Mouse (Mus musculus): ENCODE measurements around the gene Cdt1. TPM values are rescaled to one million over a fixed set of nuclear protein-coding genes. Genes with fewer than 3 reads are reported as not detected.

Cdt1 gene
- total and polyA plus RNA-seq, 3 experiments: 2.0 to 3.5 (median 2.7) TPM

DNA sequence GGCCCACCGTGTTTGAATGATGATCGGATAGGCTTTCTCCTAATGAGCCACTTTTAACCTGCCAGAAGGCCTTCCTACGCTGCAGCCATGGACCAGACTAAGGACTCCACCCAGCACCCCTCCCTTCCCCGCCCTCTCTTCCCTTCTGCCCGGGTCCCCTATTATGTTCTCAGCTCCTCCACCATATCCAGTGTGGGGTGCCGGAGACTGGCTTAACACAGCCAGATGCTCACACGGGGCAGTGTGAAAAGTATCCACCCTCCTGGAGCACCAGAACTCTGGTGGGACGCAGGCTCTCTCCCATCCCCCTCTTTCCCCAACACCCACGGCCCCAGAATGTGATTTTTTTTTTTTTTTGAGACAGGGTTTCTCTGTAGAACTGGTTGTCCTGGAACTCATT lies 5.8 kb downstream of the Cdt1 start:
- H3K79me2 ChIP-seq (replicated peaks; ENCODE audit: control insufficient read depth, insufficient read depth, low read length): no peaks in the 10 kb centered on the region
- H3K4me3 ChIP-seq: no peak overlapping the region
- H3K27me3 ChIP-seq (ENCODE audit: control insufficient read depth, insufficient read depth, low read length): no peaks in the 10 kb centered on the region
- H3K27ac ChIP-seq: no peak overlapping the region
- intact Hi-C loops (cut with DNase I): no loop called here
- peaks cover 13% of the 10 kb centered on the region for H3K4me1 ChIP-seq (ENCODE audit: control insufficient read depth, insufficient read depth, low read length)
- H3K36me3 ChIP-seq (ENCODE audit: control insufficient read depth, insufficient read depth, low read length): no peaks in the 10 kb centered on the region
- H3K9ac ChIP-seq (ENCODE audit: low read depth, low read length): no peak overlapping the region
- no peak for TF ChIP-seq CTCF (IDR thresholded peaks at IDR 0.05)
- TF ChIP-seq POLR2A (IDR thresholded peaks at IDR 0.05; ENCODE audit: insufficient read depth, low read depth, low read length): no peak
- no peak for TF ChIP-seq EP300 (IDR thresholded peaks at IDR 0.05; ENCODE audit: insufficient read depth, low read depth, low read length)
- DNase-seq: no peak
- WGBS: 79% methylated on average over 9 of the region's 9 CpGs

DNA sequence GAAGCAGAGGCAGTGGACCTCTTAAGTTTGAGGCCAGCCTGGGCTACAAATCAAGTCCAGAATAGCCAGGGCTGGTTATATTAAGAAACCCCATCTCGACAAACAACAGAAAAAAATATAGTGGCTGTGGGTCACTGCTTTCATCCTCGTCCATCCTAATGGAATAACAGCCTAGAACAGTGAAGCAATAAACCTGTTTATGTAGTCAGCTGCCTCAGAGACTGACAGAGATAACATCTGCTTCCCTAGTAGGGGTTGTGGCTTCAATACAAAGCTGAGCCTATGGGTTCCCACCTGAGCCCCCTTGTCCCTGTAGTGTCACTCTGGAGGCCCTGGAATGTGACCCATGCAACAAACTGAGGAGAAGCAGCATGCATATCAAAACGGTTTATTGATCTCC lies 6.4 kb downstream of the Cdt1 start:
- no peak overlapping the region for H3K4me3 ChIP-seq
- no peak for DNase-seq
- no peaks in the 10 kb centered on the region for H3K36me3 ChIP-seq (ENCODE audit: control insufficient read depth, insufficient read depth, low read length)
- H3K9ac ChIP-seq (ENCODE audit: low read depth, low read length): no peak overlapping the region
- H3K27me3 ChIP-seq (ENCODE audit: control insufficient read depth, insufficient read depth, low read length): no peaks in the 10 kb centered on the region
- intact Hi-C loops (cut with DNase I): no loop called here
- peaks cover 13% of the 10 kb centered on the region for H3K4me1 ChIP-seq (ENCODE audit: control insufficient read depth, insufficient read depth, low read length)
- H3K79me2 ChIP-seq (replicated peaks; ENCODE audit: control insufficient read depth, insufficient read depth, low read length): no peaks in the 10 kb centered on the region
- WGBS: 59% methylated on average over 3 of the region's 3 CpGs
- no peak overlapping the region for H3K27ac ChIP-seq
- no peak for TF ChIP-seq POLR2A (IDR thresholded peaks at IDR 0.05; ENCODE audit: insufficient read depth, low read depth, low read length)

DNA sequence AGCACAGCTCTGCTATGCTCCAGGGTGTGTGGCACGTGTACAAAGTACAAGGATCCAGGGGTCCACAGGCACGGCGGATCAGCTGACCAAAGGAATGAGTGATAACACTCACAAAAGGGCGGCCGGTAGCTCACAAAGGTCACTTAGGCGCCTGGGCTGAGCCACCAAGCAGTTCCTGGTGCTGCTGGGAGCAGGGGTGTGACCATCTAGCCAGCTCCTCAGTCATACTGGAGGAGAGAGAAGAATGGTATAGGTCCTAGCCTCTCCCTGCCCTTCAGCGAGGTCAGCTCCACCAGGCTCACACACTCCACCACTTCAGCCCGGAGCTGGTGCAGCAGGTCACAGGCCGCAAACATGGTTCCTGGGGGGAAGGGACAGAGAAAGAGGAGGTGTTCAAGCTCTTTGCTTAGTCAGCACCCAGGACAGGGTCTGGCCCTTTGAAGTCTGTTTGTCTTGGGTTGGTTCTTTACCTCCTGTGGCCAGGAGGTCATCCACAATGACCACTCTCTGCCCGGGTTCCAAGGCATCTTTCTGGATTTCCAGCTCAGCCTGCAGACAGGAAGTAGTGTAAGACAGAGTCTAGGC lies 6.9 kb downstream of the Cdt1 start:
- intact Hi-C loops (cut with DNase I): no loop called here
- 51% methylated on average over 10 of the region's 10 CpGs for WGBS
- Histone ChIP-seq H3K27ac (no peak overlapping the region), H3K4me1 (ENCODE audit: control insufficient read depth, insufficient read depth, low read length) (peaks cover 13% of the 10 kb centered on the region), H3K4me3 (no peak overlapping the region), H3K36me3 (ENCODE audit: control insufficient read depth, insufficient read depth, low read length) (no peaks in the 10 kb centered on the region), H3K9ac (ENCODE audit: low read depth, low read length) (no peak overlapping the region), H3K27me3 (ENCODE audit: control insufficient read depth, insufficient read depth, low read length) (no peaks in the 10 kb centered on the region), H3K79me2 (replicated peaks; ENCODE audit: control insufficient read depth, insufficient read depth, low read length) (no peaks in the 10 kb centered on the region)
- DNase-seq: no peak
- TF ChIP-seq EP300 (IDR thresholded peaks at IDR 0.05; ENCODE audit: insufficient read depth, low read depth, low read length) (no peak), POLR2A (IDR thresholded peaks at IDR 0.05; ENCODE audit: insufficient read depth, low read depth, low read length) (no peak), CTCF (IDR thresholded peaks at IDR 0.05) (no peak)

DNA sequence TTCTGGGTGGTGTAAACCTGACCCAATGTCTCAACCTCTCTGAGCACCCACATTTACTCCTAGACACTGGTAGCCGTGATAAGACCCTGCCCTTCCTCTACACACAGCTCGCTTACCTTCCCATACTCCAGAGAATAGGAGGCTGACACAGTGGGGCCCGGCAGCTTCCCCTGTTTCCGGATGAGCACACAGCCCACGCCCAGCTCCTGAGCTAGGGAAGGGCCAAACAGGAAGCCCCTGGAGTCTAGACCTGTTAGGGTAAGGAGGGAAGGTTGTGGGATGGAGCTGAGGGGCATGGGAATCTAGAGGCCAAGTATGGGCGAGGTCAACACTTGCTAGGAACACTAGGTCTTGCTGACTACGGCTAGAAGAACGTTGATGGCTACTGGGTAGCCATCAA lies 7.5 kb downstream of the Cdt1 start:
- Histone ChIP-seq H3K9ac (ENCODE audit: low read depth, low read length) (no peak overlapping the region), H3K79me2 (replicated peaks; ENCODE audit: control insufficient read depth, insufficient read depth, low read length) (no peaks in the 10 kb centered on the region), H3K4me3 (no peak overlapping the region; the same call in 1 of the 2 replicates), H3K36me3 (ENCODE audit: control insufficient read depth, insufficient read depth, low read length) (no peaks in the 10 kb centered on the region), H3K27ac (peak overlapping the region; percentile 62; the same call in 1 of the 2 replicates), H3K27me3 (ENCODE audit: control insufficient read depth, insufficient read depth, low read length) (no peaks in the 10 kb centered on the region), H3K4me1 (ENCODE audit: control insufficient read depth, insufficient read depth, low read length) (peaks cover 13% of the 10 kb centered on the region)
- 54% methylated on average over 8 of the region's 8 CpGs for WGBS
- TF ChIP-seq CTCF (IDR thresholded peaks at IDR 0.05): no peak
- TF ChIP-seq POLR2A (IDR thresholded peaks at IDR 0.05; ENCODE audit: insufficient read depth, low read depth, low read length): no peak
- no peak for TF ChIP-seq EP300 (IDR thresholded peaks at IDR 0.05; ENCODE audit: insufficient read depth, low read depth, low read length)
- intact Hi-C loops (cut with DNase I): no loop called here
- DNase-seq: no peak

DNA sequence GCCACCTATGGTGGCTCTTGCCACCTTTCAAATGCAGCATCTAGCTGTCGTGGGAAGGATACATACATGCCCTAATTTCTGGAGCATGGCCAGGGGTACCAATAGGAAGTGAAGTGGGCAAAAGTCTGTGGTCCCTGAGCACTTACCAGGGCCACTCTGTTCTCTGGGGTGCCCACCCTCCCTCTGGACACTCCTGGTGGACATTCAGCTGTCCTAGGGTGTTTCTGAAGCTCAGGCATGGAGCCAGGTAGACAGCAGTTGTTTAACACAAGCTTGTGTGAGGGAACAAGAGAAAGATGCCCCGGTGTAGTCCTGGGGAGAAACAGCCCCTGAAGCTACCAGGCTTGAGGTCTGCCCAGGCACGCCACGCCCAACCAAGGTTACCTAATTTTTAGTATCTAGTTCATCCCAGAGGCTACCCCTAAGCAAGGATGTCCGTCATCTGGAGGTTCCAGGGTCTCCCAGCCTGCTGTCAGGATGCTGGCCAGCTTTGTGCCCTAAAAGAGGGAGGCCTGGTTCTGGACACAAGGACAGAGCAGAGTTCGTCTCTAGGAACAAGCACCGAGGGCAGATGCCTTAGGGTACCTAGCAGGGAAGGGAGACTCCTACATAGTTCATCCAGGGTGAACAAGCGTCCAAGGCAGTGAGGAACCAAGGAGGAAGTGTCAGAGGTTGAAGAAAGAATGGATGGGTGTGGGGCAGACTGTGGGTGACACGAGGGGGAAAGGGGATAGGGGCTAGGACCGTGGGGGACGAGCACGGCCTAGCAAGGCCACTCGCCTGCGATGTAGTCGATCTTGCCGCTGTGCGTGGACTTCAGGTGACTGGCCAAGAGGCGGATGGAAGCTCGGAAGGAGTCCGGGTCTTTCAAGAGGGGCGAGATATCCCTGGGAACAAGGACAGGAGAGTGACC lies 8.2 kb downstream of the Cdt1 start:
- H3K27me3 ChIP-seq (ENCODE audit: control insufficient read depth, insufficient read depth, low read length): no peaks in the 10 kb centered on the region
- H3K4me1 ChIP-seq (ENCODE audit: control insufficient read depth, insufficient read depth, low read length): peaks cover 13% of the 10 kb centered on the region
- WGBS: 19% methylated on average over 21 of the region's 21 CpGs
- H3K36me3 ChIP-seq (ENCODE audit: control insufficient read depth, insufficient read depth, low read length): no peaks in the 10 kb centered on the region
- H3K4me3 ChIP-seq: peak overlapping the region; percentile 64
- no peaks in the 10 kb centered on the region for H3K79me2 ChIP-seq (replicated peaks; ENCODE audit: control insufficient read depth, insufficient read depth, low read length)
- H3K9ac ChIP-seq (ENCODE audit: low read depth, low read length): peak overlapping the region; percentile 74
- TF ChIP-seq POLR2A (IDR thresholded peaks at IDR 0.05; ENCODE audit: insufficient read depth, low read depth, low read length) (no peak), EP300 (IDR thresholded peaks at IDR 0.05; ENCODE audit: insufficient read depth, low read depth, low read length) (no peak), CTCF (IDR thresholded peaks at IDR 0.05) (no peak)
- peak in 1 of 2 experiments; percentile 37 for DNase-seq
- peak overlapping the region; percentile 62 for H3K27ac ChIP-seq
- intact Hi-C loops (cut with DNase I): no loop called here

DNA sequence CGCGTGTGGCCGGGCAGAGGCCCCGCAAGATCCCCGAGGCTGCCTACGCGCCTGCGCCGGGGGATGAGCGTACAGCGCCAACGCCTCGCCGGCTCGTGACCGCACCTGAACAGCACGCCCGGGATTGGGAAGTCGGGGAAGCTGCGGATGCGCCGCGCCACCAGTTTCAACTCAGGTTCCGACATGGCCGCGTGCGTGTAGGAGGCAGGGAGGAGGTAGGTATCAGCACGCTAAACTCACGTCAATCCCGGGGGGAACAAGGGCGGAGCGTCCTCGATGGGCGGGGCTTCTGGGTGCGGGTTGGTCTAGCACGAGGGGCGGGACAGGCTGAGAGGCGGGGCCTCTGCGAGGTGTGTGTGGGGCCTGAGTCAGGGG lies 8.8 kb downstream of the Cdt1 start, which contains the start of gene Aprt:
Aprt (minus strand) TSS at position 262 of the 375 bp plus-strand sequence.
- intact Hi-C loops (cut with DNase I): no loop called here

More for the DNA sequence above, 8.8 kb downstream of the Cdt1 start, which contains the start of gene Aprt:
- TF ChIP-seq CTCF (IDR thresholded peaks at IDR 0.05): no peak
- no peak for TF ChIP-seq EP300 (IDR thresholded peaks at IDR 0.05; ENCODE audit: insufficient read depth, low read depth, low read length)
- peak; percentile 69; the same call in 1 of the 2 replicates for TF ChIP-seq POLR2A (IDR thresholded peaks at IDR 0.05; ENCODE audit: insufficient read depth, low read depth, low read length)
- Histone ChIP-seq H3K9ac (ENCODE audit: low read depth, low read length) (peak within 1 kb of the TSS; percentile 74), H3K4me3 (peak within 1 kb of the TSS; percentile 64), H3K27ac (peak within 1 kb of the TSS; percentile 62), H3K27me3 (ENCODE audit: control insufficient read depth, insufficient read depth, low read length) (no peaks in the 10 kb centered on the region), H3K79me2 (replicated peaks; ENCODE audit: control insufficient read depth, insufficient read depth, low read length) (no peaks in the 10 kb centered on the region), H3K4me1 (ENCODE audit: control insufficient read depth, insufficient read depth, low read length) (peaks cover 13% of the 10 kb centered on the region), H3K36me3 (ENCODE audit: control insufficient read depth, insufficient read depth, low read length) (no peaks in the 10 kb centered on the region)
- WGBS: under 1% methylated on average over 39 of the region's 39 CpGs
- DNase-seq: peak; percentile 94 to 95
